ENCODE assay signal across 16 mouse cellular contexts in the genomic region with DNA sequence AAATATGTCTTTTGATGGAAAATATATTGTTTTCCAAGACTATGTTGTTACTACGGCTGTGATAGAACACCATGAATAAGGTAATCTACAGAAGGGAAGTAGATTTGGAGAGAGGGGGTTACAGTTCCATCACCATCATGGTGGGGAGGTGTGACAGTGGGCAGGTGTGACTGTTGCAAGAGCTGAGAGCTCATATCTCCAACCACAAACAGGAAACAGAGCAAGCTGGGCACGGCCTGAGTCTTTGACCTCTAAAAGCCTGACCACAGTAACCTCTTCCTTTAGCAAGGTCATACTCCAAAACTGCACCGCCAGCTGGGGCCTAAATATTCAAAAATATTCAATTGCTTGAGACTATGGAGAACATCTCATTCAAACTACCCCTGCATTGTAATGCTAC.
"Had no signal": no experiment of that assay in that cellular context is flagged by ENCODE, and none has a peak within 500 bp of the region (broad histone marks: within the 10 kb centered on the region; RNA-seq: fewer than 3 reads in every experiment).

No protein-coding gene starts in this region.

- H3K36me3 ChIP-seq: neural tube, embryonic 13.5 days; neural tube, embryonic 15.5 days; stomach, embryonic 15.5 days had no signal

- H3K4me2 ChIP-seq: neural tube, embryonic 13.5 days; neural tube, embryonic 15.5 days; stomach, embryonic 15.5 days had no signal

- H3K9ac ChIP-seq: neural tube, embryonic 13.5 days; neural tube, embryonic 15.5 days; stomach, embryonic 15.5 days had no signal

- H3K9me3 ChIP-seq: neural tube, embryonic 13.5 days; neural tube, embryonic 15.5 days; stomach, embryonic 15.5 days had no signal

- H3K27me3 ChIP-seq: neural tube, embryonic 13.5 days; neural tube, embryonic 15.5 days; stomach, embryonic 15.5 days had no signal

- H3K4me1 ChIP-seq: neural tube, embryonic 13.5 days; neural tube, embryonic 15.5 days; stomach, embryonic 15.5 days had no signal

- H3K27ac ChIP-seq: neural tube, embryonic 13.5 days; neural tube, embryonic 15.5 days; stomach, embryonic 15.5 days; stomach, postnatal 0 days had no signal

- DNase-seq: retina, postnatal 1 day; right cerebral cortex, adult 18-20 months; right cerebral cortex, postnatal 14 days; right cerebral cortex, postnatal 25 days; right cerebral cortex, postnatal 4 days; spleen, adult 18-20 months; thymus, adult 18-20 months; thymus, adult 2 months; thymus, postnatal 14 days; thymus, postnatal 25 days; thymus, postnatal 36 days; thymus, postnatal 4 days had no signal

- H3K4me3 ChIP-seq: neural tube, embryonic 13.5 days; neural tube, embryonic 15.5 days; stomach, embryonic 15.5 days had no signal
